Mouse (Mus musculus): ENCODE results near the gene Lrp2. TPM values are rescaled to one million over a fixed set of nuclear protein-coding genes. Genes with fewer than 3 reads are reported as not detected.

Gene Lrp2
- polyA plus RNA-seq, 1 experiment = 0.08 TPM

DNA sequence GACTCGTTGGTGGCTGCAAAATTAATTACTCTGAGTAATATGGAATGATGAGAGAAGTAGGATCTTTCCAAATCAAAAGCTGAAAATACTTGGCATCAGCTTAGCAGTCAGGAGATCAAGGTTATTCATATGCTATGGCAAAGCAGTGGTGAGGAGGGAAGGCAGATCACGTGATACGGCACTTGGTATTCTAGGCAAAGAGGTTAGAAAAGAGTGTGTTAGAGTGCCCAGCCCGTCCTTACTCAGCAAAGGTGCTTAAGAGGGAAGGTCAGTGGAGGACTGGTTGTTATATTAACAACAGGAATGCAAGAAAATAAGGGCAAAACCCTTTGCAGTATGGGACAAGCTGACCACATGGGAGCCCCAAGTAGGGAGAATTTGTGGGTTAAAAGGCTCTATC is 137.3 kb downstream of the Lrp2 start:
- Histone ChIP-seq H3K4me3 (replicated peaks; ENCODE audit: insufficient read depth, low read depth, low read length) (no peak overlapping the region), H3K27me3 (ENCODE audit: control insufficient read depth, insufficient read depth, low read length) (no peaks in the 10 kb centered on the region), H3K4me1 (ENCODE audit: control insufficient read depth, insufficient read depth, low read length) (no peaks in the 10 kb centered on the region), H3K27ac (ENCODE audit: insufficient read depth, low read length) (no peak overlapping the region)
- WGBS = 84% methylated on average over 4 of the region's 4 CpGs
- no peak for TF ChIP-seq CTCF (IDR thresholded peaks at IDR 0.05; ENCODE audit: borderline replicate concordance, insufficient read depth, low read depth, low read length)
- no peak for TF ChIP-seq POLR2A (IDR thresholded peaks at IDR 0.05; ENCODE audit: borderline replicate concordance, insufficient read depth, low read length)
- no peak for DNase-seq

- DNase-seq = no peak
- no peaks in the 10 kb centered on the region for H3K27me3 ChIP-seq (ENCODE audit: control insufficient read depth, insufficient read depth, low read length)
- no peak overlapping the region for H3K4me3 ChIP-seq (replicated peaks; ENCODE audit: insufficient read depth, low read depth, low read length)
- H3K4me1 ChIP-seq (ENCODE audit: control insufficient read depth, insufficient read depth, low read length) = no peaks in the 10 kb centered on the region
- no peak overlapping the region for H3K27ac ChIP-seq (ENCODE audit: insufficient read depth, low read length)
- 77% methylated on average over 4 of the region's 4 CpGs for WGBS
- TF ChIP-seq CTCF (IDR thresholded peaks at IDR 0.05; ENCODE audit: borderline replicate concordance, insufficient read depth, low read depth, low read length) = no peak
- no peak for TF ChIP-seq POLR2A (IDR thresholded peaks at IDR 0.05; ENCODE audit: borderline replicate concordance, insufficient read depth, low read length)
These were observed 139.9 kb downstream of the Lrp2 start for GRCm38 (mm10) chr2:69445896-69446472.

- H3K27me3 ChIP-seq (ENCODE audit: control insufficient read depth, insufficient read depth, low read length) = no peaks in the 10 kb centered on the region
- no peak overlapping the region for H3K4me3 ChIP-seq (replicated peaks; ENCODE audit: insufficient read depth, low read depth, low read length)
- H3K27ac ChIP-seq (ENCODE audit: insufficient read depth, low read length) = no peak overlapping the region
- TF ChIP-seq CTCF (IDR thresholded peaks at IDR 0.05; ENCODE audit: borderline replicate concordance, insufficient read depth, low read depth, low read length) (no peak), POLR2A (IDR thresholded peaks at IDR 0.05; ENCODE audit: borderline replicate concordance, insufficient read depth, low read length) (no peak)
- WGBS = 62% methylated on average over 3 of the region's 3 CpGs
- DNase-seq = no peak
- H3K4me1 ChIP-seq (ENCODE audit: control insufficient read depth, insufficient read depth, low read length) = no peaks in the 10 kb centered on the region
These were observed 144.2 kb downstream of the Lrp2 start for GRCm38 (mm10) chr2:69441656-69442055.

DNA sequence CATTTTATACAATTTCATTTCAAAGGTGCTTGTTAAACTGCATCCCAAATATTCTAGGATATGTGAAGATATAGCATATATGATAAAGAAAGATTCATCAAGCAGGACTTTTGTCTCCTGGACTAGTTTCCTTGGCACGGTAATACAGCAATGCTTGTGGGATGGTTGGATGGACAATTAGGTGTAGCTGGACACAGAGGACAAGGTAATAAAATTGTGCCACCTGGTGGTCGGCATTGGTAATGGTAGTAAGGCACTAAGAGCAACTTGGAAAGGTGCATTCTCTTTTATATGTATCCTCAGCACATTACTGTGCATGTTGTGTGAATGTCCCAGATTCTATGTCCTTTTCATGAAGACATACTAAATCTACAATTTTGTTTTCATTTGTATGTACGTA is 157.7 kb downstream of the Lrp2 start:
- no peaks in the 10 kb centered on the region for H3K27me3 ChIP-seq (ENCODE audit: control insufficient read depth, insufficient read depth, low read length)
- no peaks in the 10 kb centered on the region for H3K4me1 ChIP-seq (ENCODE audit: control insufficient read depth, insufficient read depth, low read length)
- H3K4me3 ChIP-seq (replicated peaks; ENCODE audit: insufficient read depth, low read depth, low read length) = no peak overlapping the region
- 31% methylated on average over 3 of the region's 3 CpGs for WGBS
- DNase-seq = peak; percentile 60 to 67
- no peak for TF ChIP-seq POLR2A (IDR thresholded peaks at IDR 0.05; ENCODE audit: borderline replicate concordance, insufficient read depth, low read length)
- peak; percentile 59; the same call in 1 of the 2 replicates for TF ChIP-seq CTCF (IDR thresholded peaks at IDR 0.05; ENCODE audit: borderline replicate concordance, insufficient read depth, low read depth, low read length)
- no peak overlapping the region for H3K27ac ChIP-seq (ENCODE audit: insufficient read depth, low read length)

DNA sequence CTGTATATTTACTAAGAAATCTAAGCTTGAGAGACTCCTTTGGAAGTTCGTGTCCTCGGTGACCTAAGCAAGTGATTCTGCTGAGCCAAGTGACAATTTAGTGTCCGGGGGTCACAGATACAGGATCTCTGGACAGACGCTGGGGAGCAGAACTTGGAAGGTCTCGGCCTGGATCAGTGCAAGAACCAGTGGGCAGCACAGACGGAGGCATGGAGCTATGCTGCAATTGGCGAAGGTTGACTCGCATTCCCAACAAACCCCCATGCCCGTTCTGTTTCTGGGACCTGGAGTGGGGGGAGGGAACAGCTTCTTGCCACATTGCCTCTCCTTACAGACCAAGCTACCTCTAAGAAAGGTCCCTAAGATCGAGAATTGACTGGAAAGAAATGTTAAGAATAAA is 158.7 kb downstream of the Lrp2 start:
- H3K27me3 ChIP-seq (ENCODE audit: control insufficient read depth, insufficient read depth, low read length) = no peaks in the 10 kb centered on the region
- TF ChIP-seq POLR2A (IDR thresholded peaks at IDR 0.05; ENCODE audit: borderline replicate concordance, insufficient read depth, low read length) (no peak), CTCF (IDR thresholded peaks at IDR 0.05; ENCODE audit: borderline replicate concordance, insufficient read depth, low read depth, low read length) (no peak)
- 82% methylated on average over 10 of the region's 10 CpGs for WGBS
- H3K4me1 ChIP-seq (ENCODE audit: control insufficient read depth, insufficient read depth, low read length) = no peaks in the 10 kb centered on the region
- H3K27ac ChIP-seq (ENCODE audit: insufficient read depth, low read length) = no peak overlapping the region
- no peak overlapping the region for H3K4me3 ChIP-seq (replicated peaks; ENCODE audit: insufficient read depth, low read depth, low read length)
- no peak for DNase-seq

GRCm38 (mm10) chr2:69426081-69426480 is 159.8 kb downstream of the Lrp2 start:
- no peak overlapping the region for H3K27ac ChIP-seq (ENCODE audit: insufficient read depth, low read length)
- H3K4me3 ChIP-seq (replicated peaks; ENCODE audit: insufficient read depth, low read depth, low read length) = no peak overlapping the region
- DNase-seq = peak in 1 of 2 experiments; percentile 22
- TF ChIP-seq POLR2A (IDR thresholded peaks at IDR 0.05; ENCODE audit: borderline replicate concordance, insufficient read depth, low read length) = no peak
- no peak for TF ChIP-seq CTCF (IDR thresholded peaks at IDR 0.05; ENCODE audit: borderline replicate concordance, insufficient read depth, low read depth, low read length)
- H3K4me1 ChIP-seq (ENCODE audit: control insufficient read depth, insufficient read depth, low read length) = no peaks in the 10 kb centered on the region
- no peaks in the 10 kb centered on the region for H3K27me3 ChIP-seq (ENCODE audit: control insufficient read depth, insufficient read depth, low read length)
- WGBS = 84% methylated on average over 1 of the region's 1 CpGs

DNA sequence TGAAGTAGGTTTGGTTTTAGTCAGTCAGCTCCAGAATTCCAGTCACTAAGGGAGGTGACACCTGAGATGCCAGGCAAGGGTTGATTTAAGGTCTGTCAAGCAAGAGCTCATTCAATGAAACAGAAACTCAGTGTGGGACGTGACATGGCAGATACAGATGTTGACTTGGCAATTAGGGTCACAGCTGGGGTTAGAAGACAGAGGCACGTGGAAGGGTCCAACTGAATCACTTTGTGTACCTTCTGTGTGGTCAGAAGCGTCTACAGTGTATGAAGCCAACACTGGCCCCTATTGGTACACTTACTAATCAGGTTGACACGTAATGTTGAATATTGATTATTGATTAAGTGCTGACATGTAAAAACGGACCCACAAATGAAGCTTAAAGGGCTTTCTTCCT is 161.0 kb downstream of the Lrp2 start:
- no peak overlapping the region for H3K4me3 ChIP-seq (replicated peaks; ENCODE audit: insufficient read depth, low read depth, low read length)
- TF ChIP-seq POLR2A (IDR thresholded peaks at IDR 0.05; ENCODE audit: borderline replicate concordance, insufficient read depth, low read length) = no peak
- no peak for TF ChIP-seq CTCF (IDR thresholded peaks at IDR 0.05; ENCODE audit: borderline replicate concordance, insufficient read depth, low read depth, low read length)
- H3K27ac ChIP-seq (ENCODE audit: insufficient read depth, low read length) = no peak overlapping the region
- no peaks in the 10 kb centered on the region for H3K4me1 ChIP-seq (ENCODE audit: control insufficient read depth, insufficient read depth, low read length)
- no peaks in the 10 kb centered on the region for H3K27me3 ChIP-seq (ENCODE audit: control insufficient read depth, insufficient read depth, low read length)
- WGBS = 62% methylated on average over 5 of the region's 5 CpGs
- no peak for DNase-seq

DNA sequence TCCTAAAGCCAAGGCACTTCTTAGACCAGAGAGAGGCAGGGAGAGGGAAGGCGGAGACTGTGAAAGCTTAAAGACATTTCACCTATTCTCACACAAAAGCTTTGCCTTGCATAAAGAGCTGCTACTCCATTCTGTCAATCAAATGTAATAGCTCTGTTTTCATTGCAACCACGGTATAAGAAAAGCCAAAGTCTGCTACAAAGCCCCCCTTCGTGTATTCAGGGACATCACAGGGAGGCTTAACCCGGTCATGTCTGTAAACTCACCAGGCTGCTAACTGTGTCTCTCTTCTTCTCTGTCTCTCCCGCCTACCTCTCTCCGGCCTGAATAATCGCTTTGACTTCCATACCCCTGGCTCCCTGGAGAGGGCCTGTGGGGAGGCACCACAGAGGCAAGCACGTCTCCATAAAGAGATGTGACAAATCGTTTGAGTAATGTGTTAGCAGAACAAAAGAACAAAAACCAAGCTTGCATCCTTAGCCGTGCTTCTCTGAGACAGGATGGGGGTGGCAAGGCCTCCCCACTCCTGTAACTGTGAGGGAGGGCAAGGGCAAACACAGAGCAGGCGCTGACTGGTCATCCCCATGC is 167.5 kb downstream of the Lrp2 start:
- no peak overlapping the region for H3K27ac ChIP-seq (ENCODE audit: insufficient read depth, low read length)
- no peaks in the 10 kb centered on the region for H3K27me3 ChIP-seq (ENCODE audit: control insufficient read depth, insufficient read depth, low read length)
- TF ChIP-seq CTCF (IDR thresholded peaks at IDR 0.05; ENCODE audit: borderline replicate concordance, insufficient read depth, low read depth, low read length) = no peak
- no peak for TF ChIP-seq POLR2A (IDR thresholded peaks at IDR 0.05; ENCODE audit: borderline replicate concordance, insufficient read depth, low read length)
- 15% methylated on average over 11 of the region's 11 CpGs for WGBS
- no peak for DNase-seq
- no peaks in the 10 kb centered on the region for H3K4me1 ChIP-seq (ENCODE audit: control insufficient read depth, insufficient read depth, low read length)
- no peak overlapping the region for H3K4me3 ChIP-seq (replicated peaks; ENCODE audit: insufficient read depth, low read depth, low read length)
